Mouse (Mus musculus) embryonic fibroblast, embryonic 13.5 days (primary cell): ENCODE data around the gene Ccdc188.
"Not testable (repeated sequence)": the region's sequence is repeated elsewhere in the genome, so short reads cannot be mapped to it uniquely, and the experiment has no call there.

ENCODE experiments used
- CTCF ChIP-seq: IDR thresholded peaks from 2 replicates; pipeline ENCODE4 v1.5.1; 2011; ENCODE audit warnings: mild to moderate bottlenecking, control low read depth, low read length, moderate library complexity, borderline replicate concordance; ENCODE audit not compliant: insufficient read depth
- POLR2A ChIP-seq: IDR thresholded peaks from 2 replicates; pipeline ENCODE4 v1.6.1; 2011; ENCODE audit warnings: low read depth, mild to moderate bottlenecking, control low read depth, low read length, moderate library complexity

DNA sequence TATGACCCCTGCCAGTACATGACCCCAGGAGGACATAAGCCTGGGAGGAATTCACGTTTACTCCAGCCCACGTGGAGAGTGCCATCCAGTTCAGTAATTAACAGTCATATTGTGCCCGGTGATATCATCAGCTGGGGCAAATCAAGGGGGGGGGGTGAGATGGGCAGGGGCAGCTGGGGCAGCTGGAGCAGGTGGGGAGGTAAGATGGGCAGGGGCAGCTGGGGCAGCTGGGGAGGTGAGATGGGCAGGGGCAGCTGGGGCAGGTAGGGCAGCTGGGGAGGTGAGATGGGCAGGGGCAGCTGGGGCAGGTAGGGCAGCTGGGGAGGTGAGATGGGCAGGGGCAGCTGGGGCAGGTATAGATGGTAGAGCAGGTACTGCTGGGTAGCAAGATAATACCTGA, 22.1 kb upstream of the Ccdc188 start:
- not testable (repeated sequence) for TF ChIP-seq CTCF, POLR2A
